Mouse (Mus musculus) liver, adult 2 months (tissue): ENCODE results near the gene Kcna7. TPM values are rescaled to one million over a fixed set of nuclear protein-coding genes. Genes with fewer than 3 reads are reported as not detected.

Source experiments
- DNase-seq: peaks from one replicate; pipeline ENCODE4 v3.0.0-alpha.2; 2011; ENCODE audit warnings: low read depth, low spot score; ENCODE audit errors: extremely low read depth
- H3K27ac ChIP-seq: fragments of 200-500 bp; replicated peaks from 2 replicates; pipeline ENCODE4 v1.5.1; 2012; ENCODE audit warnings: low read depth, mild to moderate bottlenecking, control low read depth, inconsistent platforms, low read length; ENCODE audit not compliant: insufficient read depth
- H3K27me3 ChIP-seq: fragments of 200-500 bp; 2 replicates; pipeline ENCODE4 v1.6.1; 2012; ENCODE audit warnings: mild to moderate bottlenecking, moderate library complexity, low read length, inconsistent platforms; ENCODE audit not compliant: control insufficient read depth, insufficient read depth
- H3K36me3 ChIP-seq: fragments of 200-500 bp; 2 replicates; pipeline ENCODE4 v1.6.1; 2012; ENCODE audit warnings: low read length, inconsistent platforms; ENCODE audit not compliant: control insufficient read depth, insufficient read depth
- H3K4me1 ChIP-seq: fragments of 200-500 bp; 2 replicates; pipeline ENCODE4 v1.6.1; 2011; ENCODE audit warnings: low read length; ENCODE audit not compliant: control insufficient read depth, insufficient read depth
- H3K4me3 ChIP-seq: fragments of 200-500 bp; 2 replicates; pipeline ENCODE4 v1.5.1; 2011; ENCODE audit warnings: low read depth, mild to moderate bottlenecking, control low read depth, low read length, moderate library complexity; ENCODE audit not compliant: insufficient read depth
- H3K79me2 ChIP-seq: fragments of 200-500 bp; 2 replicates; pipeline ENCODE4 v1.6.1; 2012; ENCODE audit warnings: inconsistent platforms, mild to moderate bottlenecking, low read length, moderate library complexity; ENCODE audit not compliant: control insufficient read depth, insufficient read depth
- H3K9ac ChIP-seq: fragments of 200-500 bp; 2 replicates; pipeline ENCODE4 v1.6.1; 2012; ENCODE audit warnings: low read depth, mild to moderate bottlenecking, control low read depth, inconsistent platforms, low read length
- CTCF ChIP-seq: fragments of 200-500 bp; IDR thresholded peaks from 2 replicates; pipeline ENCODE4 v1.5.1; 2011; ENCODE audit warnings: low read depth, low read length, control low read depth
- POLR2A ChIP-seq: fragments of 200-500 bp; IDR thresholded peaks from 2 replicates; pipeline ENCODE4 v1.6.1; 2011; ENCODE audit warnings: low read length, control low read depth; ENCODE audit not compliant: insufficient read depth; ENCODE audit errors: extremely low read depth
- WGBS: fragments of 180-500 bp; shearing (Covaris S2); methylation state at CpG from one replicate; pipeline ENCODE4 v1.1.7; 2018; 5-methylcytosine and 5-hydroxymethylcytosine counted together
- polyA plus RNA-seq: library from polyadenylated mRNA; depleted of rRNA; stranded (reverse); fragments of >200 nt; gene quantifications from 2 replicates; pipeline ENCODE4 v1.2.3, GENCODE M21; 2012
- total RNA-seq: library from RNA; depleted of rRNA; stranded (reverse); fragments of >200 nt; gene quantifications from 2 replicates; pipeline ENCODE4 v1.2.3, GENCODE M21; 2014

Gene Kcna7
- total and polyA plus RNA-seq, 2 experiments = under 0.01 TPM; not detected in 1

DNA sequence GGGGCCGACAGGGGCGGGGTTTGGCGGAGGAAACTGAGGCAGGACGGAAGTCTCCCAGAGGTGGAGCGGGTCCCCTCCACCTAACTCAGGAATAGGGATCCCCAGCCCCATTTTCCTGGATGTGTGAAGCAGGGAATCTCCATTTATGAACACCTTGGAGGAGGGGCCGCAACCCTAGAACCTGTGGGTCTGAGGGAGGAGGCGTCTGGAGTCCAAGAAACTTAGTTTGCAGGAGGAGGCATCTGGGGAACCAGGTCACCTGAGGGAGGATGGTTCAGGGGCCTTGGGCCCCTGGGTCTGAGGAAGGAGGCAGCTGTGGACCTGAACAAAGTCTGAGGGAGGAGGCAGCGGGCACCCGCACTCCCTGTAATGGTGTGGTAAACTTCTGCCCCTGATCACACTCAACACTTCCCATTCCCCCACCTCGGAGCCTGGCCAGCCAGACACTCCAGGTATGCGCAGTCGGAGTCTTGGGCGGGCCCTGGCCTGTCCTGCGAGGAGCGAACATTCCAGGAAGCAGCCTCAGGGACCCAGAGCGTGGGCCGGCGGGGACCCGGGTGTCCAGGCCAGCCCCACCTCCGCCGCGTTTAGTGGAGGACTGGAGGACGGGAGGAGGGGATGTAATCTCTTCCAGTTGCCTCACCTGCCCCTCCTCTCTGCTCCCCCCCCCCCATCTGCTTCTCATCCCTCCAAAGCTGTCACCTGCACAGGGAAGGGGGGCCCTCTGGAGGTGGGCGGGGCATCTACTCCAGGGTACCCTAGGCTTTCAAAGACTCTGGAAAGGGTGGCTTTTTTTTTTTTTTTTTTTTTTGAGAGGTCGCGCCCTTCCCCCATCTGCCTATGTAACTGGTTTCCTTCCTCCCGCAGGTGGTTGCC lies 8.6 kb downstream of the Kcna7 start:
- peaks cover 17% of the 10 kb centered on the region; the same call in 1 of the 2 replicates for H3K27me3 ChIP-seq
- no peaks in the 10 kb centered on the region for H3K79me2 ChIP-seq
- no peaks in the 10 kb centered on the region for H3K4me1 ChIP-seq
- H3K36me3 ChIP-seq = no peaks in the 10 kb centered on the region
- no peak overlapping the region for H3K9ac ChIP-seq
- TF ChIP-seq CTCF (no peak), POLR2A (no peak)
- no peak for DNase-seq
- H3K4me3 ChIP-seq = peak overlapping the region; percentile 41; the same call in 1 of the 2 replicates
- WGBS = 7% methylated on average over 27 of the region's 27 CpGs
- H3K27ac ChIP-seq = no peak overlapping the region

DNA sequence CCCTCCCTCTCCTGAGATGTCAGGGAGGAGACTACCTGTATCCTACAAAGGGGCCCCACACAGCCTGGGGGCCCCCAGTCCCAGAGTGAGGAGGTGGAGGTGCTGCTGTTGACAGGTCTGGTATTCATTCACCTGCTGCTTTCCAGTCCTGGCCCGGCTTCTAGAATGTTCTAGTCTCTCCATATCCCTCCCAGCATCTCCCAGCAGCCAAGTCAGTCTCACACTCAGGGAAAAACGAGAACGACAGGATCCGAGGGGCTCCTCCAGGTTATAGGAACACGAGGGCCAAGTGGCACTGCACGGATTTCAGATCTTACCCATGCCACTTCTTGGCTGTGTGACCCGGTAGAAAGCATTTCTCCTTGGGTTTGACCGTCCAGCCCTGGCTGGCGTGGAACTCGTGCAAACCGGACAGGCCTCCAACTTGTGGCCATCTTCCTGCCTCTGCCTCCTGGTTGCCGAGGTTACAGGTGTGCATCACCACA lies 9.3 kb downstream of the Kcna7 start:
- no peaks in the 10 kb centered on the region for H3K4me1 ChIP-seq
- H3K27me3 ChIP-seq = peaks cover 17% of the 10 kb centered on the region; the same call in 1 of the 2 replicates
- H3K9ac ChIP-seq = no peak overlapping the region
- H3K4me3 ChIP-seq = no peak overlapping the region
- no peak for TF ChIP-seq CTCF
- TF ChIP-seq POLR2A = no peak
- no peaks in the 10 kb centered on the region for H3K79me2 ChIP-seq
- no peak for DNase-seq
- H3K36me3 ChIP-seq = no peaks in the 10 kb centered on the region
- WGBS = 48% methylated on average over 12 of the region's 12 CpGs
- H3K27ac ChIP-seq = no peak overlapping the region

DNA sequence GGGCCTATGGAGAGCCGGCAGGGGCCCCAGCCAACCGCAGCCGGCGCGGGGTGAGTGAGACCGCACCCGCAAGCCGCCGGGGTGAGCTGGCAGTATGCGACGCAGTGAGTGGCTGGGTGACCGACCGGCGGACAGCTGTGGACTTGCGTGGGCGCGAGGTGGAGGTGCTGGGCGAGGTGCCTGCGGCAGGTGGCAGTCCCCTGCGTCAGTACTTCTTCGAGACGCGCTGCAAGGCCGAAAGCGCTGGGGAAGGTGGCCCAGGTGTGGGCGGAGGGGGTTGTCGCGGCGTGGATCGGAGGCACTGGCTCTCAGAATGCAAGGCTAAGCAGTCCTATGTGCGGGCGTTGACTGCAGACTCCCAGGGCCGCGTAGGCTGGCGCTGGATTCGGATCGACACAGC lies 10.2 kb downstream of the Kcna7 start:
- no peak overlapping the region for H3K9ac ChIP-seq
- H3K4me3 ChIP-seq = no peak overlapping the region
- 18% methylated on average over 37 of the region's 37 CpGs for WGBS
- H3K27ac ChIP-seq = no peak overlapping the region
- no peak for DNase-seq
- peaks cover 17% of the 10 kb centered on the region; the same call in 1 of the 2 replicates for H3K27me3 ChIP-seq
- H3K36me3 ChIP-seq = no peaks in the 10 kb centered on the region
- TF ChIP-seq POLR2A = no peak
- TF ChIP-seq CTCF = no peak
- H3K79me2 ChIP-seq = no peaks in the 10 kb centered on the region
- H3K4me1 ChIP-seq = no peaks in the 10 kb centered on the region

DNA sequence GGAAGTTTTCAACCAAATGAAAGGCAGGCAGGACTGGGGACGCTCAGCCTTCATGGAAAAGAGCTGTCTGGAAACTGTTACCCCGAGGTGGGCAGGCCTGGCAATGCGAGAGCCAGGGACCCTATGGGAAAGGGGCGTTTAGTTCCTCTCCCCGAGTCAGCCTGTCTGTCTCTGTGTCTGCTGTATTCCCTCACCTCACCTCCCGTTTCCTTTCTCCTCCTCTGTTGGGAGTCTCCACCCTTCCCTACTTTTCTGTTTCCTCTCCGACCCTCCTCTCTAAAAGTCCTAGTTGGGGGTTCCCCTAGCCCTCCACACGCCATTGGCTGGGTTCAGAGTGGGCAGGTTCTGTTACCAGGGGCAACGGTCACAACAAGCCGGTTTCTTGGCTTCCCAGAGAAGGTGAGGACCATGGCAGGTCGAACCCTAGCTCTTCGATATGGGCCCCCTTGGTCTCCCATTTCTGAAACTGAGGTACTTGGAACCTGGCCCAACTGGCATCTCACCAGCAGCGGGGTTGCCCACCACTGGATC lies 12.6 kb downstream of the Kcna7 start:
- TF ChIP-seq CTCF (no peak), POLR2A (no peak)
- peaks cover 15% of the 10 kb centered on the region; the same call in 1 of the 2 replicates for H3K27me3 ChIP-seq
- H3K27ac ChIP-seq = no peak overlapping the region

DNA sequence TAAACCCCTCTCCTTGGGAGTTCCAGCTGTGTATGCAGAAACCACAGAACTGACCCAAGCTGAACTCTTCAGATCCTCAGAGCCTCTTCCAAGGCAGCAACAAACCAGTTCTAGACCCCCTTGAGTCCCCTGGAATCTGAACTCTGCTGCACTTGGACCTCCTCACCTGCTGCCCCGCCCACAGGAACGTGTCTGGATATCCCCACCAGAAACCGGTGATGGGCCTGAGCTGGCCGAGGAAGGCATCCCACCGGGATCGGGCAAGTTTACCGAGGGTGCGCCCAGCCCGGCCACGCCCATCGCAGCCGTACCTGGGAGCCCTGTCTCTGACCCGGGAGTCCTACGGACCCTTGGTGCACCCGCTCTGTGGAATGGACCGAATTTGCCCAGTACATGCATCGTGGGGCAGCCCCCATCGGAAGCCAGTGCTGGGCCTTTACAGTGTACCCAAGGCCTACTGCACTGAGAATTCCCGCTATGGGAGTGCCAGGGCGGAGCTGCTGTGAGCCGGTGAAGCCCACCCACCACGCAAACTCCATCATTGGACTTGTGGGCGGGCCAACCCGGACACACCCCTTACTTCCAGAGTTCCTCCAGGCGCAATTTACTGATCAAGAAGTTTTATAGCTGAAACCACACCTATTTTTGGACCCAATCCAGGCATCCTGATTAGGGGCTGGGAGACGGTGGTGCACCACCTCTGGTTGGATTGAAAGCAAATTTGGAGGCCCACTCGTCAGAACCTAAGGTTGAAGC lies 14.6 kb downstream of the Kcna7 start:
- Histone ChIP-seq H3K4me1 (no peaks in the 10 kb centered on the region), H3K36me3 (no peaks in the 10 kb centered on the region; the same call in 1 of the 2 replicates), H3K4me3 (no peak overlapping the region), H3K79me2 (no peaks in the 10 kb centered on the region), H3K27me3 (peaks cover 5% of the 10 kb centered on the region; the same call in 1 of the 2 replicates), H3K27ac (no peak overlapping the region), H3K9ac (no peak overlapping the region)
- TF ChIP-seq POLR2A (no peak), CTCF (no peak)
- WGBS = 27% methylated on average over 27 of the region's 27 CpGs
- DNase-seq = no peak

More for the DNA sequence above, 12.6 kb downstream of the Kcna7 start:
- DNase-seq = no peak
- H3K4me1 ChIP-seq = no peaks in the 10 kb centered on the region
- no peak overlapping the region for H3K4me3 ChIP-seq
- H3K79me2 ChIP-seq = no peaks in the 10 kb centered on the region
- WGBS = 13% methylated on average over 13 of the region's 13 CpGs
- H3K36me3 ChIP-seq = no peaks in the 10 kb centered on the region; the same call in 1 of the 2 replicates
- no peak overlapping the region for H3K9ac ChIP-seq
